Mouse (Mus musculus): ENCODE measurements around the gene Galp.

DNA sequence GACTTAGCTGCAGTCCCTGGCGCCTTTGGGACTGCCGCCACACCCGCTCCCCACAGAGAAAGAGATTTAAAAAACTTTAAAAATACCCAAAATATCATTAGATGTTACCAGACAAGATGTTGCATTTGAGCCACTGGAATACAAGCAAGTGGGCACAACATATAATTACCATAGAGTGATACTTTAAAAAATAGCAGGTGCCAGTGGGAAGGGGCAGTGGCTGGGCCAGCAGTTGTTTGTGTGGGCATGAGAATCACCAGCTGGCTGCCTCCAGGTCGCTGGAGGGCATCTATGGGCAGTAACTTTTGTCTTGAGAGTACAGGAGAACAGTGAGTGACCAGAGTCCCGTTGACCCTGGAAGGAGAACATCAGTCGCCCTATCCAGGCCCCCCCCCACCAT lies 55.5 kb downstream of the Galp start, which contains the start of gene Epp13:
- TF ChIP-seq POLR2A (IDR thresholded peaks at IDR 0.05; ENCODE audit: borderline replicate concordance, extremely low read depth, low read depth, low read length) (no peak), CTCF (IDR thresholded peaks at IDR 0.05; ENCODE audit: insufficient read depth, low read length) (no peak)
